Mouse (Mus musculus) liver, embryonic 14.5 days (tissue): ENCODE data around the gene Map1lc3b.

Experiments
- CTCF ChIP-seq: IDR thresholded peaks from 2 replicates; pipeline ENCODE4 v1.5.1; 2016; ENCODE audit warnings: antibody characterized with exemption, low read depth, control low read depth
- EP300 ChIP-seq: IDR thresholded peaks from 2 replicates; pipeline ENCODE4 v1.6.1; 2016; ENCODE audit warnings: antibody characterized with exemption, low read depth

- no peak for TF ChIP-seq CTCF
- TF ChIP-seq EP300 = no peak
Observed at GRCm38 (mm10) chr8:121642804-121643203, 52.6 kb downstream of the Map1lc3b start.
